Mouse (Mus musculus) adrenal gland, postnatal 25 days (tissue): ENCODE measurements around the gene Dynlt1c. TPM values are rescaled to one million over a fixed set of nuclear protein-coding genes. Genes with fewer than 3 reads are reported as not detected.
A peak's percentile ranks its signal among the peaks of the same experiment; 100 is the strongest.
"Not testable (repeated sequence)": the region's sequence is repeated elsewhere in the genome, so short reads cannot be mapped to it uniquely, and the experiment has no call there.

Experiments used
- DNase-seq: peaks from one replicate; pipeline ENCODE4 v3.0.0; 2021; ENCODE audit warnings: mixed read lengths
- long read RNA-seq: library from polyadenylated mRNA; stranded (forward); transcript quantifications from one replicate; pipeline ENCODE4 v2.0.0, GENCODE M21; 2021
- total RNA-seq: library from RNA; stranded (reverse); gene quantifications from 2 replicates; pipeline ENCODE4 v1.2.3, GENCODE M21; 2021

Dynlt1c gene
- 14.6 and 21.0 TPM in 2 replicates for total RNA-seq
- long read RNA-seq, transcript Dynlt1c-201 (5 exons, 2,589 nt) = major isoform, 48 of 65 reads
- long read RNA-seq, partial matches to known transcripts = 11 of 65 reads
- long read RNA-seq, other reads (novel, unspliced or antisense) = 5 of 65 reads

DNA sequence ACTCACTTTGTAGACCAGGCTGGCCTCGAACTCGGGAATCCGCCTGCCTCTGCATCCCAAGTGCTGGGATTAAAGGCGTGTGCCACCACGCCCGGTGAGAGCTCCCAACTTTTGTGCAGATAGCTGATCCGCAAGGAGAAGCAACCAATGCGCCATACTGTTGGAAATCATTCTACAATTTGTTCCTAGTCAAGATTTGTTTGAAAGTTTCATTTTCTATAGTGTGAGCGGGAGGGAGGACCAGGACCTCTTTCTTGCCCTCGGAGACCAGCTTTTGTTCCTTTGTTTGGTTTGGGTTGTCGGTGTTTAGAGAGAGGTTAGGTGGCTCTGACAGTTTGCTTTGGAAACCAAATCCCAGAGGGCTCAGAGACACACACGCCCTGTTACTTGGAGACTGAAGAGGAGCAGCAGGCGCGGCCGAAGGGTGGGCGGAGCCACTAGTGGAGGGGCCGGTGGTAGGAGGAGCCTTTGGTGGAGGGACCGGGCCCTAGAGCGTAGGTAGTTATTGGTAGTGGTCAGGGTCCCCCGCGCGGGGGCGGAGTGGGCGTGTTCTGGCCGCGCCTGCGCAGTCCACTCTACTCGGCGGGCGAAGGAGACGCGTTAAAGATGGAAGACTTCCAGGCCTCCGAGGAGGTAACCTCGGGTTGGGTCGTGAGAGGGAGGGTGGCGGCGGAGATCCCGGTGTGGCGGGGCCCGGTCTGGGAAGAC lies at the start of gene Dynlt1c:
Dynlt1c (plus strand) TSS at position 468 of the 708 bp plus-strand sequence.
- DNase-seq = peak; percentile 74

DNA sequence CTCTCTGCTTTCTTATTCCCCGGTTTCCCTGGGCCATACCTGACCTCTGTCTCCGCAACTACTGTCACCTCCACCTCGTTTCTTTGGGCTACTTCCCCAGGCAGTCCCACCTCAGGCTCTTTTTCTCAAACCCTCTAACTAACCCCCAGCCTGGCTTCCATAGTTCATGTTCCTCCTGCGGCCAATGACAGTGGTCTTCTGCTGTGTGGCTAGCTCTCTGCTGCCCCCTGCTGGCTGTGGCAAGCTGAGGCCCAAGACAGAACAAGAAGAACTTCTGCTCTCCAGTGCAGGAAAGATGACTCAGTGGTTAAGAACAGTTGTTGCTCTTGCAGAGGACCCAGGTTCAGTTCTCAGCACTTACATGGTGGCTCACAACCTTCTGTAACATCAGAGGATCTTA lies 47.7 kb upstream of the Dynlt1c start:
- DNase-seq = not testable (repeated sequence)

DNA sequence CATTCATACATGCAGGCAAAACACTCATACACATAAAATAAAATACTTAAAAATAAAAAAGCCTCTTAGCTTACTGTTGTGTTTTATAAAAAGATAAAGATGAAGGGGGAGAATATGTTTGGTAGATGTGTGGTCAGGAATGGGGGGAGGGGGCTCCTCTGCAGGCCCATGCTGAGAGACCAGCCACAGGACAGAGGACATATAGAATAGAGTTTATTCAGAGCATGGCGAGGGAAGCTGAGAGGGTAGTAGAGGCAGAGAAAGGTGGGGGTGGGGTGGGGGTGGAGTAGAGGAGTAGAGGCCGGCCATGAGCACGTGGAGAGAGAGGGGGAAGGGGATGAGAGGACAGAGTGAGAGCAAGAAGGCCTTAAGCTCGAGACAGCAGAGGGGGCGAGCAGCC lies 47.2 kb upstream of the Dynlt1c start:
- not testable (repeated sequence) for DNase-seq

DNA sequence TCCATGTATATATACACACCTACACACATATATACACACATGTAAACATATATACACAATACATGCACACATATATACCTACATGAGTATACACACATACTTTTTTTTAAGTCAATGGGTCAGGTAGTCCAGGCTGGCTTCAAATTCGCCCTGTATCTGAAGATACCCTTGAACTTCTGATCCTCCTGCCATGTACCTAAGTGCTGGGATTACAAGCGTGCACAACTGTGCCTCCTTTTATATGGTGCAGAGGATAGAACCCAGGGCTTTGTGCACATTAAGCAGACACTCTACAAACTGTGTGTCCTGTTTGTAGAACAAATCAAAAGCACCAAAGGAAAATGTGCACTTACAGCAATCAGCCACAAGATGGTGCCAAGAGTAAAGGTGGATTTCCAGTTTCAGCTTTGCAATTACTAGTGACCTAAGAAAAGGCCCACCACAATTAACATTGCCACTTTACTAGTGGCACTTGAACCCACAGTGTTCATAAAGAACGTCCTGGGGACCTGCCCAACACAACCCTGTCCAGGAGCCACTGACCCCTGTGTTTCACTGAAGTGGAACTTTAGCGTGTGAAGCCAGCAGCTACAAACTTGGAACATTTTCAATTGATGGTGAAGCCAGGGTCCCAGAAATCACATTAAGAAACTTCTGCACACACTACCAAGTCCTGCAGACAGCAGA lies 41.9 kb upstream of the Dynlt1c start:
- DNase-seq = not testable (repeated sequence)

DNA sequence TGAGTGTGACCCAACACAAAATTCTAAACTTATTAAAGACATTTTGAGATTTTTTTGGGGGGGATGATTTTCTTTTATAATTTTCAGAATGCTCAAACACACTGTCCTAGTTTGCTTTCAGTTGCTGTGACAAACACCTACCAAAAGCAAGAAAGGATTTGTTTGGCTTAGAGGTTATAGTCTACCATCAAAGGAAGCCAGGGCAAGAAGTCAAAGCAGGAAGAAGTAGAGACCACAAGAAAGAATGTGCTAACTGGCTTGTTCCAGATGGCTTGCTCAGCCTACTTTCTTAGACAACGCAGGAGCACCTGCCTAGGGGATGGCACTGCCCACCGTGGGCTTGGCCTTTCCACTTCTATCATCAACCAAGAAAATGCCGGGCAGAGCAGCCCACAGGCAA lies 36.6 kb upstream of the Dynlt1c start:
- DNase-seq = not testable (repeated sequence)

DNA sequence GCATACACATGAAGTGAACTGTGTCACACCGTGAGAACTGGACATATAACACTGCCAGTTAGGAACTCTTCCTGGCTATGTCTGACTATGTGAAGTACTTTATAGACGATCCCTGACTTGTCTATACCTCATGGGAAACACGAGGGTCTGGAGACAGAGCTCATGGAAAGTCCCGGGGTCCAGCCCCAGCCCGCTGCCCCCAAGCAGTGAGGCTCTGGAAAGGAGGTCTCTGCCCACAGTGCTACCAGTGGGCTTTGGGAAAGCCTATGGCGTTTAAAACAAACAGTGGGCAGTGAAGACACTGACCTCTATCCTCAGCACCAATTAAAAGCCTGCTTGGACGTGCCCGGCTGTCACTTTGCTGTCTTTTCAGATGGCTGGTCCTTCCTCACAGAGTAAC lies 33.6 kb upstream of the Dynlt1c start:
- not testable (repeated sequence) for DNase-seq

DNA sequence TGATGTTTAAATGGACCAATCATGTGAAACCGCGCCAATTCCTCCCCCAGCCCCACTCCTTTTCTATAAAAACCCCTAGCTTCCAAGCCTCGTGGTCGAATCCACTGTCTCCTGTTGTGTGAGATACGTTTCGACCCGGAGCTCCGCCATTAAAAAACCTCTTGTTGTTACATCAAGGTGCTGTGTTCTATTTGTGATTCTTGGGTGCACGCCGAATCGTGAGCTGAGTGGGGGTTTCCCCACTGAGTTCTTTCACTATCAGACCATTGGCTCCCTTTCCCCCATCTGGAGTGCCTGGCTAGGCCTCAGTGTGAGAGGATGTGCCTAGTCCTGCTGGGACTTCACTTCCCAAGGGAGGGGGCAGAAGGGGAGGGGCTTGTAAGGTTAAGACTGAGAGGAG lies 30.2 kb upstream of the Dynlt1c start:
- DNase-seq = not testable (repeated sequence)

DNA sequence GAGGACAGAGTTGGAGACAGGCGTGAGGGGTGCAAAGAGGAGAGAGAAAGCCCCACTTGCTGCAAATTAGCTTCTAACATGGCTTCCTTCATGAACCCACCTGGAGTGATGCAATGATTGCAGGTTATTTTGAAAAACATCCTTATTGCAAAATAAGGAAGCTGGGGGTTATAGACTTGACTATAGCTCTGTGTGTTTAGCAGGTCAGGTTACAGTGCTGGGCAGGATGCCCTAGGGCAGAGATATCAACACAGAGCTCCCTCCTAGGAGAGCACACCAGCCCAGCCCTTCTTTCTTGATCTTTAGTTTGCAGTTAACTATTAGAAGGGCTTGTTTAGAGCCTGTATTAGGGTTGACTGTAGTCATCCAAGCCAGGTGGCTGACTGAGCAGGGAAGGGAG lies 29.3 kb upstream of the Dynlt1c start:
- not testable (repeated sequence) for DNase-seq

DNA sequence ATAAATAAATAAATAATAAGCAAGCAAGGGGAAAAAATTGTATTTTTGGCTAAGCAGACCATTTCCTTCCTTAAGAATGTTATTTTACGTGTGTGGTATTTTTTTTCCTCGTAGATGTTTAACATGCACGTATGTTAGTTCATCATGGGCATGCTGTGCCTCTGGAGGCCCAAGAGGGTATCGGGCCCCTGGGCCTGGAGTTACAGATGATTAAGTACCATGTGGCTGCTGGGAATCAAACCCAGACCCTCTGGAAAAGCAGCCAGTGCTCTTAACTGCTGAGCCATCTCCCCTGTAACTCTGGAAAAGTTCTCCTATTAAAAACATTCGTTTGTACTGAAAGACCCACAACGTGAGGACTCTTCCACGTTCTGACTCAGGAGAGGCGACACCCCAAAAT lies 26.1 kb upstream of the Dynlt1c start:
- not testable (repeated sequence) for DNase-seq

DNA sequence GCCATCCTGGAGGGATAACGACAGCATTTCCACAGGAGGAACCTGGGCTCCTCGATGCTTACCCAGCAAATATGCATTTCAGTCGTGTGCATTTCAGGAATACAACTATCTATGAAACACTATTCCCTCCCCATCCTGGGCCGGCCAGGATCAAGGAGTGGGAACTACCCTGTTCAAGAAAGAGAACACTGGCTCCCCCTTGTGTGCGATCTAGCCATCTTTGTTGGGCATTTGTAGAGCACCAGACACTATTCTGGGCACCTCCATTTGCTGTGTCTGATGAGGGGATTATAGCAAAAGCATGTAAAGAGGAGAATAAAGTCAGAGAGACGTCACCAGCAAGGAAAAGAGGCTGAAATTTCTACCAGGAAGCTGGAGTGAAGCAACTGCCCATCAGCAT lies 12.8 kb upstream of the Dynlt1c start:
- not testable (repeated sequence) for DNase-seq

DNA sequence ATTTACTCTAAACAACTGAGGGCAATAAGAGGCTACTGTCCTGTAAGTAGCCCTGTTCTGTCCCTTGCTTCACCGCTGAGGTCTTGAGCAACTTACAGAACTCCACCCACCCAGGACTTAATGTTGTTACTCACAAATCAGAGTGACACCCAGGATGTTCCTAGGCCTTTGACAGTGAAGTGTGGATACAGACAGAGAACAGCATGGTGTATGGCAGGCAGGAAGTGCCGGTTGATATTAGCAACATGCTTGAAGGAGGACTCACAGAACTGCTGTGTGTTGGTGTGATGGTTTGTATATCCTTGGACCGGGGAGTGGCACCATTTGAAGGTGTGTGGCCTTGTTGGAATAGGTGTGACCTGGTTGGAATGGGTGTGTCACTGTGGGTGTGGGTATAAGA lies 9.4 kb upstream of the Dynlt1c start:
- not testable (repeated sequence) for DNase-seq

DNA sequence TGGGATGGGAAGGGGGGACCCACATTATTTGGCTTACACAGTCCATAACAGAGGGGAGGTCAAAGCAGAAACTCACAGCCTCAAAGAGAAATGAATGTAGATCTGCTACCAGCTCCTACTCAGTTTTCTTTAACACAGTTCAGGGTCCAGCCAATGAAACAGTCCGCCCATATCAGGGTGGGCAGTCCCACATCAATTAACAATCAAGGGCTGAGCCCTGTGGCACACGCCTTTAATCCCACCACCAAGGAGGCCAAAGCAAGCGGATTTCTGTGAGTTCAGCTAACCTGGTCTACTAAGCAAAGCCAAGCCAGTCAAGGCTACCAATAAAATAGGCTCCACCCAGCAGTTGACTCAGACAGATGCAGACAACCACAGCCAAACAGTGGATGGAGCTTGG lies 7.6 kb upstream of the Dynlt1c start:
- DNase-seq = not testable (repeated sequence)

DNA sequence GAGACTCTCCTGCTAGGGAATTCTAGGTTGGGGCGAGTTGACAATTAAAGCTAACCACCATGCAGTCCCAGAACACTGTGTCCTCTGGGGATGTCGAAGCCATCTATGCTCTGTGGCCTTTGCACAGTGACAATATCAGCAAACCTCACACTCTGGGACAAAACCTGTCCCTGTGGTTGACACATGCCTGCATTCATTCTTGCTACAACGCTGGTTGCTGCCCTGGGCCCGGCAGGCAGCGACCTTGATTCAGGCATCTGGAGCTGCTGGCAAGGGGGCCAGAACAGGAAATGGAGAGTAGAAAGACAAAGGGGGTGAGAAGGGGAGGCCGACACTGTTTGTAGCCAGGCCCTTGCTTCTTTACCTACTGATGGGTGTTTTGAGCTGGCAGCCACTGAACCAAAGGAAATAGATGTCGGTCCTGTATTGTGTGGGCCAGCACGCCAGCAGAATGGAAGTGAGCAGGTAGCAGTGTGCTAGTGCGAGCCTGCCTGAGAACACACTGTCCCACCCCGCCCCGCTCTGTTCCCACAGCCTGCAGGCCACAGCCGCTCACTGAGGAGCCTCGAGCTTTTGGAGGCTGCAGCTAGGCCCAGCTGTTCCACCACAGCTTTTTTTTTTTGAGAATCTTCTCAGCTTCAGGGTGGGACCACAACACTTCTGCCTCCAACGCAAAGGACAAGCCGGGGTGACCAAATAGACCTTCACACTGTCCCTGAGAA lies 5.5 kb upstream of the Dynlt1c start:
- peak; percentile 14 for DNase-seq

DNA sequence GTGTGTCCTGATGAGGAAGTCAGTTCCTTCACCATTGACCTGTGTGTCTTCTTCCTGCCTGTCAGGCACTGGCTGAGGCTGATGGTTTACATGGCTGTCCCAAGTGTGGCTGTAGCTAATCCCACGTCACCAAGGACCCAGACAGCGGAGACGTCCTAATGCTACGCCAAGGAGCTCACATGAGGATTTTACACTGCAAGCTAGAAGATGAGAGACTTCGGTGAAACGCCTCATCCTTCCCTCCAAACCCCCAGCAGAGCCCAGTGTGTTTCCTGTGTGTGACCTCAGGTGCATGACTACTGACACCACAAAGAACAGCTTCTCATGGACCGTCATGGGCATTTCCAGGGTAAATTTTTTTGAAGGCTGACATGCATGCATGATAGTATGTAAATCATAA lies 3.1 kb upstream of the Dynlt1c start:
- not testable (repeated sequence) for DNase-seq

DNA sequence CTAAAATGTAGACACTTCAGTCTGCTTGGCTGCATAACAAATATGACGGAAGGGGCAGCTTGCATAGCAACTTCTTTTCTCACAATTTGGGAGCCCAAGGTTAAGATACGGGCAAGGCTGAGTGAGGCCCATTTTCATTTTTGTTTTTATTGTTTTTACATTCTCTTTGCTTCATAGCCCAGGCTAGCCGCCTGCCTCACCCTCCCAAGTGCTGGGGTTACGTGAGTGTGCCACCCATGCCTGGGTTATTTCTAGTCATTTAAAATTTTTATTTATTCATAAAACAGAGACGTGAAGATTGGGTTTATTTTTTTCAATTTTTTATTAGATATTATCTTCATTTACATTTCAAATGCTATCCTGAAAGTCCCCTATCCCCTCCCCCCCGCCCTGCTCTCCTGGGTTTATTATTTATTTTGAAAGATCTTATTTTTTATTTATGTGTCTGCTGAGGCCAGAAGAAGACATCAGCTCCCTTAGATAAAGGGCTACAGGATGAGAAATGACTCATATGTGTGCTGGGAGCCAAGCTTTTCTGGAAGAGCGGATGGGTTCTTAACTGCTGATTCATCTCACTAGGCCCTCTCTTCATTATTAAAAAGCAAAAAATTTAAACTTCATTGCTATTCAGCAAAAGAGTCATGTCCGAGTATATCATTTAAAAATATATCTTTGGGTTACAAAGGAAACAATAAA lies 1.1 kb upstream of the Dynlt1c start:
- peak; percentile 21 for DNase-seq

DNA sequence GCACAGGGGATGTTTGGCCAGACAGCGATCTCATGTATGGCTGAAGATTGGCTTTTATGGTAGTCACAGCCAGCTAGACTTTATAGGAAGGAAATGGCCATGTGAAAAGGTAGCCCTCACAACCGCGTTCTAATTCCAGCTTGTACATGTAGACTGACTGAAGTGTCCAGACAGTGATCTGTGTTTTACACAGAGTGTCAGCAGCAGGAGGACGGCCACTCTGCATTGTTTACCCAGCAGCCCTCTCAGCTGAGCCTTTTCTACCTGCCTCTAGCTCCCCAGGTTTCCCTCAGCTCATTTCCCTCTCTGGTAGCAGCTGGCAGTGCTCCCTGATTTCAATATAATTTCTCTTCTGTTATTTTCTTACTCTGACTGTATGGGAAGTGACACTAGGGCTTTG lies 734 bp downstream of the Dynlt1c start:
- not testable (repeated sequence) for DNase-seq

DNA sequence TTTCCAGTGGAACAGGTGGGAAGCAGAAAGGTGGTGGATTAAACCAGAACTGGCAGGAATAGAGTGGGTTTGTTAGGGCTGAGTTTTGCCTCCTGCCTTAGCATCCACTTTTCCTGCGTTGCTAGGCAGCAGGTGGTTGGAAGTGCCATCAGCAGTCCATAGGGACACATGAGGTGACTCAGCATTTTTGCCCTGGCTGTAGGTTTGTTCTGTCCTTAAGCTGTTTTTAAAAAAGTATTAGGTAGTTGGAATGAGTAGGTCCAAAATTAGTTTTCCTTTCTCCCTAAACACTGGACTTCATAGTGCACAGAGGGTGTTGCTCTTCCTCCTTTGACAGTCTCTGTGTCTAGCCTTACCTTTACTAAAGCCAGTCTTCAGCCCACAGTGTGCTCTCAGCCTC lies 3.9 kb downstream of the Dynlt1c start:
- DNase-seq = not testable (repeated sequence)

DNA sequence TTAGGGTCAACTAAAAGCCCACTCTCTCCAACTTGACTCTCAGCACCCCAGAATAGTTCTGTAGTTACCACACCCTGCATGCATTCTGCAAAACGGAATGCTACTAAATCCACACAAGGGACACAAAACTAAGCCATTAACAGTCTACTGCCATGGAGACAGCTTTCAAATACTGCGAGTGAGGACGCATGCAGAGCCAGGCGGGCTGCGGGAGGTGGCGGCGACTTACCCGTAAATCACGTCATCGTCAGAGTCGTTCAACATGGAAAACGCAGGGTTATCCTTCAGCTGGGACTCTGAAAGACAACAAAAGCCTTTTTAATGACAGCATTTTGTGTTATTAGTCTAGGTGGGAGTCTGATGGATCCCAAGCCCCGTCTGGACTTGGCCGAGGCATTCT lies 12.1 kb downstream of the Dynlt1c start:
- DNase-seq = not testable (repeated sequence)

DNA sequence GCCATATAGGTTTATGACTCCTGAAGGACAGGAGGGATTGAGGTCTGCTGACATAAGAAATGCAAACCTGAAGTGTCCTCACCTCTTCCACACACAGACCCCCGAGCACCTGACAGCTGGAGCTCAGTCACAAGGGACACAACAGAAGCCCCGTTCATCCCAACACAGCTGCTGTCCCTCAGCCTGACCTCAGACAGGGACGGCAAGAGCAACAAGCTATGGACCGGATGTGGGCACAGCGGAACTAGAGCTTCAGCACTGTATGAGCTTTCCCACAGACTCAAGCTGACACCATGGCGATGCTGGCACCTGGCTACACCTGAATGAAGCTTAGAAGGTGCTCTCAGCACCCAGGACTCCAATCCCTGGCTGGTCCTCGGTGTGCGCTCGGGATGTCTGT lies 12.8 kb downstream of the Dynlt1c start:
- not testable (repeated sequence) for DNase-seq

DNA sequence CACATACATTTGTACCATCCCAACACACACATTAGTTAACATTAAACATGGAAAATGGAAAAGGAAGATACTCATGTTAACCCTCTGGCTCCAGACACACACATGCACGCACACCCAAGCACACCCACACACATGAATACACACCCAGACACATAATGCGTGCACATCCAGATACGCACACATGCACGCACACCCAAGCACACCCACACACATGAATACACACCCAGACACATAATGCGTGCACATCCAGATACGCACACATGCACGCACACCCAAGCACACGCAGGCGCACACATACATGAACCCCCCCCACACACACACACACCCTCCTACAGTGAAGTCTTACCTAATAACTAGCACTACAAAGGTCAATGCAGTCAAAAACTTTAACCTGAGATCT lies 15.3 kb downstream of the Dynlt1c start:
- DNase-seq = not testable (repeated sequence)

DNA sequence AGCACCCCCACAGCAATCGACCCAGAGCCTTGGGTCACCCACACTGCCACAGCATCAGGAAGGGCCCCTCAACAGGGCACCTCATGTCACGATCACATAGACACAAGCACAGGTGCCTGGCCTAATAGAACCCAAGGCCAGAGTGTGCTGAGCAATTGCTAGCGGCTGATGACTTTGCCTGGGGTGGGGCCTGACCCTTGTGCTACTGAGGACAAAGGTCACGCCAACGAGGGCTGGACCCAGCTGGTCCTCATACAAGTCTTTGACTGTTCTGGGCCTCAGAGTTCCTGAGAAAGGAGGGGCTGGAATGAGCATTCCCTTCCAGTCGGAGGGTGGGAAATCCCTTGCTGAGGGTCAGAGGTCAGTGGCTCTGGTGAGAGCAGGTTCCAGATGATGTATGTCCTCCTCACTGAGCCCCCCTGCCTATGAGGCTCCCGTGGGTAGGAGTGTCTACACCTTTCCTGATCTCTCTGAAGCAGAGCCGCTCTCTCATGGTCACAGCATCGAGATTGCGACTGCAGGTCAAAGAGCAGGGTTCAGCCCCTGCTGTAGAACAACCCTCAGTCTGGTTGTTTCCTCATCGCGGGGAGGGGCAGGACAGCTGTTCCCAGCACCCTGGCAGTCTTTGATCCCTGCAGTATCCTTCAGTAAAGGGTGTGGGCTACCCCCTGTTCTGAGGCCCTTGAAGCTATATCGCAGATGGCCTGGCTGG lies 16.4 kb downstream of the Dynlt1c start:
- DNase-seq = not testable (repeated sequence)
